Mouse (Mus musculus) heart, embryonic 12.5 days (tissue): ENCODE measurements around the gene Med27. TPM values are rescaled to one million over a fixed set of nuclear protein-coding genes. Genes with fewer than 3 reads are reported as not detected.

Experiments
- ATAC-seq: fragments of 200-750 bp; cut with Nextera tagmentation; 2 replicates; pipeline ENCODE4 v1.8.0; 2017; ENCODE audit warnings: moderate TSS enrichment, moderate library complexity; ENCODE audit not compliant: insufficient number of reproducible peaks, low FRiP score
- H3K27ac ChIP-seq: fragments of 300-500 bp; sonication (generic); 2 replicates; pipeline ENCODE4 v1.5.1; 2016; ENCODE audit warnings: mild to moderate bottlenecking, moderate library complexity; ENCODE audit not compliant: poor library complexity, severe bottlenecking
- H3K27me3 ChIP-seq: fragments of 300-500 bp; sonication (generic); replicated peaks from 2 replicates; pipeline ENCODE4 v1.6.1; 2016; ENCODE audit warnings: mild to moderate bottlenecking, moderate library complexity
- H3K36me3 ChIP-seq: fragments of 300-500 bp; sonication (generic); 2 replicates; pipeline ENCODE4 v1.6.1; 2016; ENCODE audit warnings: mild to moderate bottlenecking, moderate library complexity
- H3K4me1 ChIP-seq: fragments of 300-500 bp; sonication (generic); replicated peaks from 2 replicates; pipeline ENCODE4 v1.6.1; 2016; ENCODE audit warnings: mild to moderate bottlenecking
- H3K4me2 ChIP-seq: fragments of 300-500 bp; sonication (generic); 2 replicates; pipeline ENCODE4 v1.6.1; 2016; ENCODE audit warnings: mild to moderate bottlenecking, moderate library complexity
- H3K4me3 ChIP-seq: fragments of 300-500 bp; sonication (generic); 2 replicates; pipeline ENCODE4 v1.5.1; 2016; ENCODE audit warnings: mild to moderate bottlenecking
- H3K9ac ChIP-seq: fragments of 300-500 bp; sonication (generic); 2 replicates; pipeline ENCODE4 v1.6.1; 2016; ENCODE audit warnings: mild to moderate bottlenecking, moderate library complexity
- H3K9me3 ChIP-seq: fragments of 300-500 bp; sonication (generic); replicated peaks from 2 replicates; pipeline ENCODE4 v1.6.1; 2016; ENCODE audit warnings: mild to moderate bottlenecking, moderate library complexity
- WGBS: fragments of 180-500 bp; shearing (Covaris S2); methylation state at CpG from one replicate; pipeline ENCODE4 v1.1.7; 2016; 5-methylcytosine and 5-hydroxymethylcytosine counted together
- polyA plus RNA-seq: library from polyadenylated mRNA; unstranded; fragments of >200 nt; fragmentation: Nextera tagmentation; extraction: Ambion mirVana; gene quantifications from 2 replicates; pipeline ENCODE4 v1.2.1, GENCODE M21; 2016

Med27 gene
- polyA plus RNA-seq, 1 experiment from 2014 or later: 33.5 TPM

DNA sequence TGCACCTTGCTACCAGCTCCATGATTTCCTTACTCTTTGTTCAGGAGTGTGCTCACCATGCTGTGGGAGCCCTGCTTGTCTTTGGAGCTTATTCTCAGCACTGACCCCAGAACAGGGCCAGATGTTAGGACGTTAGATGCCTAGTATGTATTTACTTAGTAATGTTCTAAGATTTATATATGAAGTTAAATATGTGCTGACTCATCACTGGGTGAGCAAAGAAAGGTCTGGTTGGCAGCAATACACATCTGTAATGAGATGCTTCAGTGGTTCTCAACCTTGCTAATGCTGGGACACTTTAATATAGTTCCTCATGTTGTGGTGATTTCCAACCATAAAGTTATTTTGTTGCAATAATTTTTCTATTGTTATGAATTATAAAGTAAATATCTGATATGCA lies 45.4 kb downstream of the Med27 start:
- Histone ChIP-seq H3K9ac (no peak overlapping the region), H3K27me3 (no peaks in the 10 kb centered on the region), H3K4me3 (no peak overlapping the region), H3K36me3 (no peaks in the 10 kb centered on the region), H3K9me3 (no peaks in the 10 kb centered on the region), H3K4me1 (peaks cover 13% of the 10 kb centered on the region), H3K4me2 (no peak overlapping the region), H3K27ac (no peak overlapping the region)
- WGBS: 72% methylated on average over 1 of the region's 1 CpGs
- ATAC-seq: no peak

DNA sequence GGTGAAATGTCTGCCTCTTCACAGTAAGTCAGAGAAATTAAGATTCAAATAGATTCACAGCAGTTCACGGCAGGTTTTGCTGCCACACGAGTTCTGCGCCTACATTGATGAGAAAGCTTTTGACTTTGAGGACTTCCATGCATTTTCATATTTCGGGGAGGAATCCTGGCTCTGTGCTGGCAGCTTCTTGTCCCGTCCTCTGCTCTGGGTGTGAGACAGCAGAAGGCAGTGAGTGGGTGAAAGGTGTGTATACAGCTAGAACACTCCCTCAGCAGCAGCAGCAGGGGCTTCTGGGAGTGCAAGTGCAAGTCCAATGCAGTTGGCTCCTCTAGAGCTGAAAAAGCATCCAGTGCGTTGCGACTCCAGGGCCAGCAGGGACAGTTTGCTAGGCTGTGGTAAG lies 53.6 kb downstream of the Med27 start:
- 87% methylated on average over 7 of the region's 7 CpGs for WGBS
- Histone ChIP-seq H3K9ac (no peak overlapping the region), H3K4me3 (no peak overlapping the region), H3K4me2 (no peak overlapping the region), H3K27ac (no peak overlapping the region), H3K36me3 (no peaks in the 10 kb centered on the region), H3K4me1 (peaks cover 30% of the 10 kb centered on the region), H3K9me3 (no peaks in the 10 kb centered on the region), H3K27me3 (no peaks in the 10 kb centered on the region)
- ATAC-seq: no peak

DNA sequence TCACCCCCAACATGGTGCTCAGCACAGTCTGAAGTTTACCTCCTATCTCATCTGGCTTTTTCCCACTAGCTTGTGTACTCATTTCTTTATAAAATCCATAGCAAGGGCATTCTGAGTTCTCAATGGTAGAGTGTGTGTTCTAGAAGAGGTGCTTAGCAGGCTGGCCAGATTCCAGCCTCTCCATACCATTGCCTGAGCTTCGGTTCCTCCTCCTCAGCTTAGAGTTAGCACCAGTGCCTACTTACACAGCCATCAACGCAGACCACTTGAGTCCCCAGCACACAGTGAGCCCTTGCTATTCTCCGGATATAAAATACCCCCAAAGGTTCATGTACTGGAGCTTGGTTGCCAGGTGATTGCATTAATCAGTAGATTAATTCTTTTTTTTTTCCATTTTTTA lies 54.2 kb downstream of the Med27 start:
- no peak overlapping the region for H3K4me2 ChIP-seq
- WGBS: 86% methylated on average over 3 of the region's 3 CpGs
- H3K27ac ChIP-seq: no peak overlapping the region
- H3K9me3 ChIP-seq: no peaks in the 10 kb centered on the region
- ATAC-seq: no peak
- H3K27me3 ChIP-seq: no peaks in the 10 kb centered on the region
- no peak overlapping the region for H3K4me3 ChIP-seq
- H3K9ac ChIP-seq: no peak overlapping the region
- H3K36me3 ChIP-seq: no peaks in the 10 kb centered on the region
- peaks cover 35% of the 10 kb centered on the region for H3K4me1 ChIP-seq

DNA sequence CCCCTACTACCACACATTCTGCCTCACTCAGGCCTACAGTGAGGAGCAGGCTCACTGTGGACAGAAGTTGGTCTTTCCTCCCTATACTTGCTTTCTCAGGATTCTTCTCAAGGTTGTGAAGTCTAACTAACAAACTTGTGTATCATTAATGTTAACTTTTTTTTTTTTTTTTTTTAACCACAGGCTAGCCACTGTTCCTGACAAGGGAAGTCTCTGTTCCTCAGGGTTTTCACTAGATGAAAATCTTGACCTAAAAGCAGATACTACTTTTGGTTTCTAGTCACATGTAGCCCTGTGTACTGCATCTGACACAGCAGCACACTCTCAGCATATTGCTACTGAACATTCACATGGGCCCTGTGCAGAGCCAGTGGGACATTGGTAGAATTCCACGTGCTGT lies 55.2 kb downstream of the Med27 start:
- Histone ChIP-seq H3K9me3 (no peaks in the 10 kb centered on the region), H3K4me2 (no peak overlapping the region), H3K36me3 (no peaks in the 10 kb centered on the region), H3K4me3 (no peak overlapping the region), H3K27me3 (no peaks in the 10 kb centered on the region), H3K27ac (no peak overlapping the region), H3K9ac (no peak overlapping the region), H3K4me1 (peaks cover 38% of the 10 kb centered on the region)
- WGBS: 93% methylated on average over 1 of the region's 1 CpGs
- no peak for ATAC-seq

DNA sequence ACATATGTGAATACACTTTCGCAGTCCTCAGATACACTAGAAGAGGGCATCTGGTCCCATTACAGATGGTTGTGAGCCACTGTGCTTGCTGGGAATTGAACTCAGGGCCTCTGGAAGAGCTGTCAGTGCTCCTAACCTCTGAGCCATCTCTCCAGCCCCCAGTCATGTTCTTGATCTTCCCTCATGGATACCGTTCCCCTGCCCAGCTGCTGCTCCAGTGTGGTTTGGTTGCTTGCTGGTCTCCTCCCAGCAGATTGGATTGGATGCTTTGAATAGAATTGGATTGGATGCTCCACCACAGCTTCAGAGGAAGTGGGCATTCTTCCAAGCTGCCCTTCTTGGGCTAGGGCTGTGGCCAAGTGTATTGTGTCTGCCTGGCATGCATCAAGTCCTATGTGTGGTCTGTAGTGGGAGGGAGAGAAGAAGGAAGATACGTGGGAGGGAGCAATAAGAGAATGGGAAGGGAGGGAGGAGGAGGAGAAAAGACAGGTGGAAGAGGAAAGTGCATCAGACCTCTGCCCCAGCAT lies 56.0 kb downstream of the Med27 start:
- Histone ChIP-seq H3K27ac (no peak overlapping the region), H3K36me3 (no peaks in the 10 kb centered on the region), H3K9me3 (no peaks in the 10 kb centered on the region), H3K9ac (no peak overlapping the region), H3K27me3 (no peaks in the 10 kb centered on the region), H3K4me2 (no peak overlapping the region), H3K4me1 (peaks cover 35% of the 10 kb centered on the region), H3K4me3 (no peak overlapping the region)
- no peak for ATAC-seq
- WGBS: 79% methylated on average over 3 of the region's 3 CpGs

DNA sequence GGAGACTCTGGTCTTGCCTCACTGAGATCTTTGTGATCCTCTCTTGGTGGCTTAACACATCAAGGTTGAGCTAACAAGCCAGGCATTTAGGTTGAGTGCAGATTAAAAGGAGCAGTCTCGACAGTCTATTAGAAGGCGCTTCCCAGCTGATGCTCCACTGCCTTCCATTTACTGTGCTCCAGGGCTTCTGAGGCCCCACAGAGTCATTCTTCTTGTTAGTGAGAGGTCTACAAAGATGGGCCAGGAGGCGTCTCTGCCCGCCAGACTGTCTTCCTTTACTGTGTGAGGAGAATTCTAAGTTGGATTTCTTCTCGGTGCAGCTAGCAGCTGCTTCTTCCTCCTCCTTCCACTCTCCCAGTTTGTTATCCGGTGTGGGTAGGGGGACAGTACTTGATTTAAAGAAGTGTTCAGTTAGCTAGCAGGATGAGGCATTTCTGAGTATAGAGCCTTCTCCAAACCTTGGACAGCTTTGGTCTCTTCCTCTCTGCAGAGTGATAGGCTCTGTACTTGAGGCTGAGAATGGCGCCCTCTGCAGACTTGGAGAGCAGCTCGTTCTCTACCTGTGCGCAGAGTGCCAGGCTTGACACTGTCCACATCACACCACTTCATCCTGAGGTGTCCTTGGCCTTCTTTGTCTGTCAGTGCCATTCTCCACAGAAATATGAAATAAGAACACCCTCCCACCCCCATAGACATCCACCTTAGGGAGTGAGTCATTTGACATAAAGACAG lies 57.3 kb downstream of the Med27 start:
- no peak for ATAC-seq

DNA sequence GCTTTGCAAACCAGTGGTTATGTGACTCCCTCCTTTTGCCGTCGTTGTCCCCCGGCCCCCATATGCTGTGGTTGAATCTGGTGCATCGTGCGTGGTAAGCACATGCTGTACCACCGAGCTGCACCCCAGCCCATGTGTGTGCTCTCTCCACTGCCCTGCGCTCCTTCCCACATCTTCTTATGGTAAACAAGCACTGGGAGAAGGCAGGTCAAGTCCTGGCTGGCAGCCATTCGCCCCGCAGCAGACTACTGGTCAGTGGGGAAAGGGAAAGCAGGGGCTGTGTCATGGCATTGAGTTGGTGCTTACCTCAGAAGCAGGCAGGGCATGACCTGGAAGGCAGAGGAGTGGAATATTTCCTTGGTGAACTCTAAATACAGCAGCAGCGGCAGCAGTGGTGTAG lies 58.3 kb downstream of the Med27 start:
- ATAC-seq: no peak

More for the DNA sequence above, 57.3 kb downstream of the Med27 start:
- WGBS: 70% methylated on average over 9 of the region's 9 CpGs
- Histone ChIP-seq H3K4me1 (peaks cover 25% of the 10 kb centered on the region), H3K27ac (no peak overlapping the region), H3K9me3 (no peaks in the 10 kb centered on the region), H3K4me3 (no peak overlapping the region), H3K27me3 (no peaks in the 10 kb centered on the region), H3K9ac (no peak overlapping the region), H3K36me3 (no peaks in the 10 kb centered on the region), H3K4me2 (no peak overlapping the region)

DNA sequence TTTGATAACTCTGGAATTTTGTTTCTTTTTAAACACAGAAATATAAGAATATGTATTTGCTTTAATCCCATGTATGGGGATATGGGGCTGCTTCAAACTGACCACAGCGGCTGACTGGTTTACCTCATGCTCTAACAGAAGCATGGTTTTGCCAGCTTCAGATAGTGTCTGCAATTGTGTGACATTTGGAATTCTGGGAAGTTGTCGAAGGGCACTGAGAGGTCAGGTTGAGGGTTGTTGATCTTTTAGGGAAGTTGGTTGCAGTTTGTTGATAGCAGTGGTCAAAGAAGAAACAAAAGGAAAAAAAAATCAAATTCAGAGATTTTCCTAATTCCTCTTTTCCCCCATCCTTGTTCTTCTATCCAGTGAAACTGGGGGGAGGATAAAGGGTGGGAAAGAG lies 59.2 kb downstream of the Med27 start:
- peaks cover 25% of the 10 kb centered on the region for H3K4me1 ChIP-seq
- H3K9ac ChIP-seq: no peak overlapping the region
- H3K27me3 ChIP-seq: no peaks in the 10 kb centered on the region
- H3K36me3 ChIP-seq: no peaks in the 10 kb centered on the region
- H3K27ac ChIP-seq: no peak overlapping the region
- H3K9me3 ChIP-seq: no peaks in the 10 kb centered on the region
- WGBS: 60% methylated on average over 2 of the region's 2 CpGs
- H3K4me2 ChIP-seq: no peak overlapping the region
- H3K4me3 ChIP-seq: no peak overlapping the region
- ATAC-seq: no peak

More for the DNA sequence above, 58.3 kb downstream of the Med27 start:
- no peak overlapping the region for H3K4me2 ChIP-seq
- no peaks in the 10 kb centered on the region for H3K36me3 ChIP-seq
- no peaks in the 10 kb centered on the region for H3K27me3 ChIP-seq
- 83% methylated on average over 10 of the region's 10 CpGs for WGBS
- no peak overlapping the region for H3K4me3 ChIP-seq
- H3K9me3 ChIP-seq: no peaks in the 10 kb centered on the region
- H3K27ac ChIP-seq: no peak overlapping the region
- H3K9ac ChIP-seq: no peak overlapping the region
- peaks cover 25% of the 10 kb centered on the region for H3K4me1 ChIP-seq

DNA sequence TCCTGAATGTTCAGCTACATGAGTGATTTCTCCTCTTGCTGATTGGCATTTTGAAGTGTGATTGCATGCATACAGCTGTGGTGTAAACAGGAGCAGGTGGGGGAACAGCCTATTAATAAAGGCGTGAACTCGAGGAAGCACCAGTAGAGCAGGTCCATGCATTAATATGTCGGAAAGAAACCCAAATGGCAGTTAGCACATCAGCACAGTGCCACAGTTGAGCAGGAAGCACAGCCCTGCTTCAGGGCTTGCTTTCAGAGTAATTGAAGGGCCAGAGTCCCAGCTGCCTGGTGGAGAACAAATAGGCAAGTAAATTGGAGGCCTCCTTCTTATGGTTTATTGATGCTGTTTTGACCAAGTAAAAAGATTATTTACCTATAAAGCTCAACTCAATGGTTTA lies 60.7 kb downstream of the Med27 start:
- Histone ChIP-seq H3K36me3 (no peaks in the 10 kb centered on the region), H3K4me2 (no peak overlapping the region), H3K27me3 (no peaks in the 10 kb centered on the region), H3K9me3 (no peaks in the 10 kb centered on the region), H3K27ac (no peak overlapping the region), H3K9ac (no peak overlapping the region), H3K4me1 (peaks cover 27% of the 10 kb centered on the region), H3K4me3 (no peak overlapping the region)
- 87% methylated on average over 3 of the region's 3 CpGs for WGBS
- no peak for ATAC-seq

DNA sequence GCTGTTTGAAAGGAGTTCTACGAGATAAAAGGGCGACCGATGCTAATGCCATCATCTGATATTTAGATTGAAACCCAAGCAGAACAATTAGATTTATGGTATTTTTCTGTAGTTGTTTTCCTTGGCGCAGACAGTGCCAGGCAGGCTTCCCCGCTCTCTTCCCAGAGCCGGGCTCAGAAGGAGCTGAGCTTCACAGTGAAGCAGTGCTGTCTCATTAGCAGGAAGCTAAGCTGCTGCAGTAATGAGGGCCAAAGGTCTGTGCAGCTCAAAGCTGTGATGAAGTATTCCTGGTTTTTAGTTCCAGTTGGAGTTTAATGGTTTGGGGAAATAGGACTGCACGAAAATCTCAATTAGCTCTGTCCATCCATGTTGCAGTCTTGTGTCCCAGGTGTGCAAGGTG lies 61.1 kb downstream of the Med27 start:
- Histone ChIP-seq H3K27ac (no peak overlapping the region), H3K4me3 (no peak overlapping the region), H3K9ac (no peak overlapping the region), H3K4me2 (no peak overlapping the region), H3K4me1 (peaks cover 27% of the 10 kb centered on the region), H3K27me3 (no peaks in the 10 kb centered on the region), H3K9me3 (no peaks in the 10 kb centered on the region), H3K36me3 (no peaks in the 10 kb centered on the region)
- WGBS: 83% methylated on average over 7 of the region's 7 CpGs
- ATAC-seq: no peak

DNA sequence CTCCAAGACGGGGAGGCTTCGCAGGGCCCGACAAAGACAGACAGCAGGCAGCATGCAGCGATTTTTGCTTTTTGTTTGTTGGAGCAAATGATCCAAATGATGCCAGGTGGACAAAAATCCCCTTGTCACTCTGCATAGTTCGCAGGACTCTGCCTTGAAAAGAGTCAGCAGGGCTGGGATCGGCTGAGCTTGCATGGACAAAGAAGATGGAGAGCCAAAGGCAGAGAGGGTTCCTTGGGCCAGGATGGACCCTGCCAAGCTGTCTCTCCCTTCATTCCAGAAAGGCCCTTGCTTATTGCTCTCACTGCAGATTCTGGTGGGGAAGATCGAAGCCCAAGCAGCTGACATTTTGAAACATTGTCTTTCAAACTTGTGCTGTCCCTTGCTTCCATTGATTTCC lies 64.3 kb downstream of the Med27 start:
- no peak overlapping the region for H3K9ac ChIP-seq
- 88% methylated on average over 7 of the region's 7 CpGs for WGBS
- ATAC-seq: no peak

DNA sequence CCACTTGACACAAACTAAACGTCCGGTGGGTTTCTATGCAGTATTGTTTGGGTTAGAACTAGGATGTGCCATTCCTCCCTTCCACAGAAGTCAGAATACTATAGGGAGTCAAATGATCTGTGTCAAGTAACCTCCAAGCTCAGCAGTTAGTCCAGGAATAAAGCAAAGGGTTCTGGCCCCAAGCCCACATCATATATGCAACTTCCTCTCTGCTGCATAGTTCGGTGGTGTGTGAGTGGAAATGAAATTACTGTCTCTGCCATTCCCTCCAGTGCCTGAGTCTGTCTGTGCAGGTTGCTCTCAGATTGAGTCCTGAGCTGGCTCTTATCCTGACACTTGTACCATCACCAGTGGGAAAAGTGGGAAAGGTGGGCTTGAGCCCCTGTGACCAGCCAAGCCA lies 65.8 kb downstream of the Med27 start:
- no peaks in the 10 kb centered on the region for H3K27me3 ChIP-seq
- H3K4me1 ChIP-seq: peaks cover 23% of the 10 kb centered on the region
- no peak for ATAC-seq
- no peak overlapping the region for H3K4me2 ChIP-seq
- WGBS: 74% methylated on average over 3 of the region's 3 CpGs
- no peak overlapping the region for H3K27ac ChIP-seq
- H3K9me3 ChIP-seq: no peaks in the 10 kb centered on the region
- H3K4me3 ChIP-seq: no peak overlapping the region
- no peaks in the 10 kb centered on the region for H3K36me3 ChIP-seq
- no peak overlapping the region for H3K9ac ChIP-seq

More for the DNA sequence above, 64.3 kb downstream of the Med27 start:
- Histone ChIP-seq H3K9me3 (no peaks in the 10 kb centered on the region), H3K4me3 (no peak overlapping the region), H3K4me1 (peaks cover 26% of the 10 kb centered on the region), H3K27me3 (no peaks in the 10 kb centered on the region), H3K27ac (no peak overlapping the region), H3K36me3 (no peaks in the 10 kb centered on the region), H3K4me2 (no peak overlapping the region)
